Mouse (Mus musculus): Measurements from ENCODE around the gene Car5b. TPM values are rescaled to one million over a fixed set of nuclear protein-coding genes. Genes with fewer than 3 reads are reported as not detected.
A peak's percentile ranks its signal among the peaks of the same experiment; 100 is the strongest.

The Car5b gene
- total RNA-seq (2021), result 4.7 and 5.4 TPM in 2 replicates
- long read RNA-seq, experiment 1, result 0 reads
- long read RNA-seq, experiment 2, partial matches to known transcripts, result 0 of 1 reads
- long read RNA-seq, experiment 2, other reads (novel, unspliced or antisense), result 1 of 1 reads

GRCm38 (mm10) chrX:164027607-164028289 is at the start of gene Car5b:
Gene Car5b, minus strand, starts transcription at chrX:164027997.
- DNase-seq, result peak; percentile 94

- peak; percentile 93 for DNase-seq
Measured at GRCm38 (mm10) chrX:164076040-164076775, 48.4 kb upstream of the Car5b start, which contains the start of gene Siah1b. Gene Siah1b, minus strand, starts transcription at chrX:164076493.

- DNase-seq, result no peak
Measured at GRCm38 (mm10) chrX:164068968-164069367, 41.2 kb upstream of the Car5b start.

- peak; percentile 81 for DNase-seq
Measured at GRCm38 (mm10) chrX:164066185-164066584, 38.4 kb upstream of the Car5b start.

- no peak for DNase-seq
Measured at GRCm38 (mm10) chrX:164059070-164059469, 31.3 kb upstream of the Car5b start.

GRCm38 (mm10) chrX:164058523-164058922 is 30.7 kb upstream of the Car5b start:
- no peak for DNase-seq

GRCm38 (mm10) chrX:164055726-164056125 is 27.9 kb upstream of the Car5b start:
- no peak for DNase-seq

GRCm38 (mm10) chrX:164046736-164047135 is 18.9 kb upstream of the Car5b start:
- DNase-seq, result no peak

GRCm38 (mm10) chrX:164042069-164042468 is 14.3 kb upstream of the Car5b start:
- DNase-seq, result no peak

- DNase-seq, result no peak
Measured at GRCm38 (mm10) chrX:164038882-164039281, 11.1 kb upstream of the Car5b start.

GRCm38 (mm10) chrX:164035931-164036330 is 8.1 kb upstream of the Car5b start:
- DNase-seq, result no peak

GRCm38 (mm10) chrX:164035401-164035800 is 7.6 kb upstream of the Car5b start:
- no peak for DNase-seq

- DNase-seq, result no peak
Measured at GRCm38 (mm10) chrX:164032526-164032925, 4.7 kb upstream of the Car5b start.

- no peak for DNase-seq
Measured at GRCm38 (mm10) chrX:164015636-164016035, 12.2 kb downstream of the Car5b start.

- no peak for DNase-seq
Measured at GRCm38 (mm10) chrX:164014956-164015355, 12.8 kb downstream of the Car5b start.

- no peak for DNase-seq
Measured at GRCm38 (mm10) chrX:164013318-164013717, 14.5 kb downstream of the Car5b start.

- DNase-seq, result peak; percentile 21
Measured at GRCm38 (mm10) chrX:164004809-164005208, 23.0 kb downstream of the Car5b start.

GRCm38 (mm10) chrX:163999848-164000247 is 27.9 kb downstream of the Car5b start:
- DNase-seq, result no peak

- no peak for DNase-seq
Measured at GRCm38 (mm10) chrX:163996754-163997153, 31.0 kb downstream of the Car5b start.

- DNase-seq, result no peak
Measured at GRCm38 (mm10) chrX:163987718-163988374, 40.0 kb downstream of the Car5b start.

- DNase-seq, result no peak
Measured at GRCm38 (mm10) chrX:163982129-163982528, 45.7 kb downstream of the Car5b start.

GRCm38 (mm10) chrX:163981500-163981899 is 46.3 kb downstream of the Car5b start:
- no peak for DNase-seq

- no peak for DNase-seq
Measured at GRCm38 (mm10) chrX:163981092-163981491, 46.7 kb downstream of the Car5b start.
